Mouse (Mus musculus) adrenal gland, adult (tissue): ENCODE data around the gene Crybg2.
A peak's percentile ranks its signal among the peaks of the same experiment; 100 is the strongest.

ENCODE experiments used
- DNase-seq, 2 experiments: peaks; one replicate each; pipeline ENCODE4 v3.0.0; 2022 to 2023; ENCODE audit warnings: low spot score in 1 of 2; ENCODE audit not compliant: inconsistent age in 2 of 2

Crybg2 gene

GRCm38 (mm10) chr4:134119644-134120043 lies 59.0 kb downstream of the Crybg2 start:
- peak; percentile 27 to 44 for DNase-seq

GRCm38 (mm10) chr4:134120192-134120805 lies 59.7 kb downstream of the Crybg2 start:
- peak in 1 of 2 experiments; percentile 59 for DNase-seq

DNA sequence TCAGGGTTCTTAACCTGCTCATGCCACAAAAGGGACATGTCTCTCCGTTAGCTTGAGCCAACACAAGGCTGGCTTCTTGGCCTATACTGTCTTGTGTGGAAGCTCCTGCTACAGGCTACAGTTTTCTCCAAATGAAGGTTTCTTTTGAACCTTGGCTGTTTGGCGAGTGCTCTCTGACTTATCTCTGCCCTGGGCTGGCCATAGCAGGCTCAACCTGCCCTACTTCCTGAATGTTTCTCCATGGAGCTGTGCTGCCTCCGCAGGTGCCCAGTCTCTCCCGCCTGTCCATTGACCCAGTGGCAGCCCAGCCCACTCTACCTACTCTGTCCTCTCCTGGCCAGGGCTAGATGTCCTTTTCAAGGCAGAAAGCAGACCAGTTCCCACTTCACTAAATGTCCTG lies 60.3 kb downstream of the Crybg2 start:
- no peak for DNase-seq

GRCm38 (mm10) chr4:134121571-134121970 lies 61.0 kb downstream of the Crybg2 start:
- DNase-seq: no peak

- DNase-seq: peak in 1 of 2 experiments; percentile 33
These were observed 61.7 kb downstream of the Crybg2 start for GRCm38 (mm10) chr4:134122281-134122680.

GRCm38 (mm10) chr4:134123147-134123546 lies 62.5 kb downstream of the Crybg2 start:
- DNase-seq: no peak

- DNase-seq: peak; percentile 82 to 91
These were observed 63.3 kb downstream of the Crybg2 start for GRCm38 (mm10) chr4:134123680-134124551.

- DNase-seq: peak; percentile 18 to 55
These were observed 64.9 kb downstream of the Crybg2 start for GRCm38 (mm10) chr4:134125383-134126060.

GRCm38 (mm10) chr4:134126300-134127120 lies 65.9 kb downstream of the Crybg2 start:
- peak in 1 of 2 experiments; percentile 24 for DNase-seq

GRCm38 (mm10) chr4:134127121-134127455 lies 66.5 kb downstream of the Crybg2 start:
- DNase-seq: peak in 1 of 2 experiments; percentile 46

GRCm38 (mm10) chr4:134127793-134128192 lies 67.2 kb downstream of the Crybg2 start:
- peak; percentile 22 to 40 for DNase-seq

- DNase-seq: peak; percentile 91 to 96
These were observed 67.8 kb downstream of the Crybg2 start, which contains the start of gene Sh3bgrl3 for GRCm38 (mm10) chr4:134128221-134128982. Gene Sh3bgrl3 (minus strand): TSS chr4:134128789.

- peak in 1 of 2 experiments; percentile 25 for DNase-seq
These were observed 68.4 kb downstream of the Crybg2 start for GRCm38 (mm10) chr4:134128983-134129362.

DNA sequence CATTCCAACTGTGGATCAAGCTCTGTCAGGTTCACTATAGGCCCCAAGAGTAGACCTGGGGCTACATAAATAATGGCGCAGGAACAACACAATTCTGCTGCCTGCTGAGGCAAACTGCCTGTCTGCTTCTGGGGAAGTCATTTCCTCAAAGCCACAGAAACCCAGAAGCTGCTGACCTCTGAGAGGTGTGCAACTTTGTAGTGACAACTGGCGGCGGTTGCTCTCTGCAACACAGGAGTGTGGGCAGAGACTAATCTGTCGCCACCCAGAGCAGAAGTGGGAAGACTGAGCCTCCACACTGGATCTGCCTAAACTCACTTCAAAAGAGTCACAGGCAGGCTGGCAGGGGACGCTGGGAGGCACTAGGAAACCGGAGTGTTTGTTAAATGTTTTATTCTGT lies 68.9 kb downstream of the Crybg2 start:
- no peak for DNase-seq

DNA sequence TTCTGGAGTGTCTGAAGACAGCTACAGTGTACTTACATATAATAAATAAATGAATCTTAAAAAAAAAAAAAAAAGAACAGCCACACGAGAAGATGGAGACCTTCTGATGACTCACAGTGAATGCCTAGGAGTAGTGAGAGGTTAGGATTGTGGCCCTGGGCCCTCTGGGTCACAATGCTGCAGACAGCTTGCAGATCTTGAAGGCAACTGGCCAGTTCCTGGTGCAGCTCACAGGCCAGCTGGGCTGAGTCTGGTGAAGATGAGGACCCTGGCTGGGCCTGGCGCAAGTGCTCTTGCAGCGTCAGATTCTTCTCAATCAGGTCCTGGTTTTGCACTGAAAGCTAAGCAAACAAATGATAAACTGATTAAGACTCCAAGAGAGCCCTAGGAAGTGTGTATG lies 71.5 kb downstream of the Crybg2 start:
- DNase-seq: no peak

GRCm38 (mm10) chr4:134132519-134133095 lies 72.0 kb downstream of the Crybg2 start:
- no peak for DNase-seq

- no peak for DNase-seq
These were observed 75.8 kb downstream of the Crybg2 start for GRCm38 (mm10) chr4:134136280-134136926.

DNA sequence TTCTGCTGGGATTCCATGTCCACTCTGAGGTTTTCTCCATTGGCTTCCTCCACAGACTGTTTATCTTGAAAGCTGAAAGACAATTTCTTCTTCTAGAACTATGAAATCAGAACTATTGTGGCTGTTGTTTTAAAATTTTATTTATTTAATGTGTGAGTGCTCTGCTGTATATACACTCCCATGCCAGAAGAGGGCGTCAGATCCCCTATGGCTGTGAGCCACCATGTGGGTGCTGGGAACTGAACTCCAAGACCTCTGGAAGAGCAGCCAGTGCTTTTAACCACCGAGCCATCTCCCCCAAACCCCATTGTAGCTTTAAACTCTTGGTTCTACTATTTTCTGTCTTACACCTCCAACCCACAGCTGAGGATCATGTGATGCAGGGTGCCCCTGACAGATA lies 78.2 kb downstream of the Crybg2 start:
- no peak for DNase-seq
